Mouse (Mus musculus) spleen, adult 2 months (tissue): Measurements from ENCODE around the gene Ecpas.

Experiments
- CTCF ChIP-seq: fragments of 200-500 bp; IDR thresholded peaks from 2 replicates; pipeline ENCODE4 v1.5.1; 2011; ENCODE audit warnings: mild to moderate bottlenecking, inconsistent platforms; ENCODE audit not compliant: insufficient read depth, insufficient read length, insufficient replicate concordance; ENCODE audit errors: extremely low read depth
- POLR2A ChIP-seq: fragments of 200-500 bp; IDR thresholded peaks from 2 replicates; pipeline ENCODE4 v1.6.1; 2011; ENCODE audit warnings: low read depth, low read length, inconsistent platforms

DNA sequence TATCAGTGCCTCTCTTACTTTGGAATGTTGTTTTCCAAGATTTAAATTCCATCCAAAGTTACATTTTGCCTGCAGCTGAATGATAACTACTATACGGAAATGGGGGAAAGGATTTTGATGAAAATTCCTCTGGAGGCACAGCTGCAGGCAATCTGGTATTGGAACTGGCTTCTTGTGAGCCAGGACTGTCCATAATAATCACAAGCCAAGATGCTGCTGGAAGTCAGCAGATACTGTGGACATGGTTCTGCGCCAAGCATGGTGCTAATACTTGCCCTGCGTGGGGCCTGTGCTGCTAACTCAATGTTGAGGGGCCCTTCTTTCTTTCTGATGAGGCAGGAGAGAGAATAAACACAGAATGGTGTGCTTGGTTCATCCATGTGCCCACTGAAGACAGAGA is 149.1 kb downstream of the Ecpas start:
- TF ChIP-seq CTCF (no peak), POLR2A (no peak)
